Mouse (Mus musculus): ENCODE data around the gene Pdzk1. TPM values are rescaled to one million over a fixed set of nuclear protein-coding genes. Genes with fewer than 3 reads are reported as not detected.
A peak's percentile ranks its signal among the peaks of the same experiment; 100 is the strongest.

The Pdzk1 gene
- polyA plus RNA-seq, 1 experiment, result 414 TPM

DNA sequence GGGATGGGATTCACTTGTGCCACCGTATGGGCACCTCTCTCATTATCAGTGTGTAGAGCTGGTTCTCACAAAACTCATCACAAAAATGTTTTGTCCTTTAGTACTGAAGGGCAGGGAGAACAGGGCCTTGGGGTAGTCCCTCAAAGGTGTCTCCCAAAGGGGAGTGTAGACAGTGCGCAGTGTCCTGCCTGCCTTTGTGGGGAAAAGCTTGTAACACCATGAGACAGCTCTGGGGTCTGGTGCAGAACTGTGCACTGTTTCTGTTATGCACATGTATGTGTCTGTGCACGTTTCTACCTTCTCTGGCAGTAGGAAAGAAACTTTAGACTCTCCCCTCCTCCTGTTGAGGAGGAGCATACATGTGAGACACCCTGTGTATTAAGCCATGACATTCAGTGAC lies 38.8 kb downstream of the Pdzk1 start:
- Histone ChIP-seq H3K27me3 (replicated peaks; ENCODE audit: control insufficient read depth, insufficient read depth, low read length) (no peaks in the 10 kb centered on the region), H3K4me1 (ENCODE audit: control insufficient read depth, insufficient read depth, low read length) (no peaks in the 10 kb centered on the region), H3K36me3 (ENCODE audit: control insufficient read depth, insufficient read depth, low read length) (peaks cover 6% of the 10 kb centered on the region; the same call in 1 of the 2 replicates), H3K27ac (ENCODE audit: insufficient read depth, low read depth, low read length) (no peak overlapping the region), H3K4me3 (ENCODE audit: insufficient read depth, low read depth, low read length) (no peak overlapping the region)
- DNase-seq, result no peak
- 78% methylated on average over 3 of the region's 3 CpGs for WGBS
- no peak for TF ChIP-seq POLR2A (IDR thresholded peaks at IDR 0.05; ENCODE audit: low read depth, low read length)
- no peak for TF ChIP-seq CTCF (conservative IDR thresholded peaks at IDR 0.05; ENCODE audit: insufficient read depth, insufficient read length, low read depth, low read length)

- no peak for DNase-seq
- WGBS, result 85% methylated on average over 8 of the region's 8 CpGs
These were observed 39.5 kb downstream of the Pdzk1 start for GRCm38 (mm10) chr3:96868566-96868965.

DNA sequence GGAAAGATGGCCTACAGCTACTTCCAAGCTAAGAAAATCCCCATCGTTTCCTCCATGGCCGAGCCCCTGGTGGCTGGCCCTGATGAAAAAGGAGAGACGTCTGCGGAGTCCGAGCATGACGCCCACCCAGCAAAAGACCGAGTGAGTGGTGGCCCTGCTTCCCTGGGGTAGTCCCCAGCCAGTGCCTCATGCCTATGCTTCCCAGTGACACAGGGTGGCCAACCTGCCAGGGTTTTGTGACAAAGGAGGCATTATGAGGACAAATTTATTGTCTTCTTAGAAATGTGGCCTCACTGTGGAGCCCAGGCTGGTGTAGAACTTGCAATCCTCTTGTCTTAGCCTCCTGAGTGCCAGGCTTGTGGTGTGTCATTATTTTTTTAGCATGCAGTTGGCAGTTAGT lies 40.0 kb downstream of the Pdzk1 start:
- no peak for DNase-seq
- no peak overlapping the region for H3K4me3 ChIP-seq (ENCODE audit: insufficient read depth, low read depth, low read length)
- H3K27ac ChIP-seq (ENCODE audit: insufficient read depth, low read depth, low read length), result no peak overlapping the region
- TF ChIP-seq CTCF (conservative IDR thresholded peaks at IDR 0.05; ENCODE audit: insufficient read depth, insufficient read length, low read depth, low read length), result no peak
- H3K27me3 ChIP-seq (replicated peaks; ENCODE audit: control insufficient read depth, insufficient read depth, low read length), result no peaks in the 10 kb centered on the region
- 90% methylated on average over 7 of the region's 7 CpGs for WGBS
- H3K36me3 ChIP-seq (ENCODE audit: control insufficient read depth, insufficient read depth, low read length), result peaks cover 9% of the 10 kb centered on the region; the same call in 1 of the 2 replicates
- no peaks in the 10 kb centered on the region for H3K4me1 ChIP-seq (ENCODE audit: control insufficient read depth, insufficient read depth, low read length)

More at GRCm38 (mm10) chr3:96868566-96868965, 39.5 kb downstream of the Pdzk1 start:
- Histone ChIP-seq H3K36me3 (ENCODE audit: control insufficient read depth, insufficient read depth, low read length) (peaks cover 9% of the 10 kb centered on the region; the same call in 1 of the 2 replicates), H3K4me1 (ENCODE audit: control insufficient read depth, insufficient read depth, low read length) (no peaks in the 10 kb centered on the region), H3K27me3 (replicated peaks; ENCODE audit: control insufficient read depth, insufficient read depth, low read length) (no peaks in the 10 kb centered on the region), H3K27ac (ENCODE audit: insufficient read depth, low read depth, low read length) (no peak overlapping the region), H3K4me3 (ENCODE audit: insufficient read depth, low read depth, low read length) (no peak overlapping the region)
- TF ChIP-seq CTCF (conservative IDR thresholded peaks at IDR 0.05; ENCODE audit: insufficient read depth, insufficient read length, low read depth, low read length), result no peak
- TF ChIP-seq POLR2A (IDR thresholded peaks at IDR 0.05; ENCODE audit: low read depth, low read length), result no peak

DNA sequence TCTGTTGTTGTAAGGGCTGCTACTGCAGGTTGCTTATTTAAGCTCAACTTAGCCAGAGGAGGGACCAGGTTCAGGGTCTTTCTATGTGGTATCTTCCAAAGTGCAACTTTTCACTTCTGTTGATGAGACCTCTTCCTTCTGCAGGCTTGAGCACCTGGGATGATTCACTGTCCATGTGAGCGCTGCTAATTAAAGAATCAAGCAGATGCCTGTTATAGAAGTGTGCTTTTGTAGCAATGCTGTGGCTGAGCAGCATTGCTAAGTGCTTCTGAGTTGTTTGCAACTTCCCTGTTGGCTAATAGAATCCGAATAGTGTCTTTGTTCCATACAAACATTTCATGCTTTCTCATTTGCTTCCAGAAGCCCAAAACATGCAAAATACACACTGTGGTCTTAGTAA lies 41.2 kb downstream of the Pdzk1 start:
- DNase-seq, result no peak
- no peaks in the 10 kb centered on the region for H3K27me3 ChIP-seq (replicated peaks; ENCODE audit: control insufficient read depth, insufficient read depth, low read length)
- H3K27ac ChIP-seq (ENCODE audit: insufficient read depth, low read depth, low read length), result no peak overlapping the region
- H3K4me1 ChIP-seq (ENCODE audit: control insufficient read depth, insufficient read depth, low read length), result no peaks in the 10 kb centered on the region; the same call in 1 of the 2 replicates
- no peak for TF ChIP-seq CTCF (conservative IDR thresholded peaks at IDR 0.05; ENCODE audit: insufficient read depth, insufficient read length, low read depth, low read length)
- TF ChIP-seq POLR2A (IDR thresholded peaks at IDR 0.05; ENCODE audit: low read depth, low read length), result no peak
- WGBS, result 94% methylated on average over 2 of the region's 2 CpGs
- H3K36me3 ChIP-seq (ENCODE audit: control insufficient read depth, insufficient read depth, low read length), result peaks cover 9% of the 10 kb centered on the region; the same call in 1 of the 2 replicates
- H3K4me3 ChIP-seq (ENCODE audit: insufficient read depth, low read depth, low read length), result no peak overlapping the region

GRCm38 (mm10) chr3:96871070-96871469 lies 42.0 kb downstream of the Pdzk1 start:
- Histone ChIP-seq H3K27ac (ENCODE audit: insufficient read depth, low read depth, low read length) (no peak overlapping the region), H3K4me1 (ENCODE audit: control insufficient read depth, insufficient read depth, low read length) (peaks cover 5% of the 10 kb centered on the region; the same call in 1 of the 2 replicates), H3K36me3 (ENCODE audit: control insufficient read depth, insufficient read depth, low read length) (peaks cover 9% of the 10 kb centered on the region; the same call in 1 of the 2 replicates), H3K27me3 (replicated peaks; ENCODE audit: control insufficient read depth, insufficient read depth, low read length) (no peaks in the 10 kb centered on the region), H3K4me3 (ENCODE audit: insufficient read depth, low read depth, low read length) (no peak overlapping the region)
- no peak for DNase-seq
- no peak for TF ChIP-seq POLR2A (IDR thresholded peaks at IDR 0.05; ENCODE audit: low read depth, low read length)
- TF ChIP-seq CTCF (conservative IDR thresholded peaks at IDR 0.05; ENCODE audit: insufficient read depth, insufficient read length, low read depth, low read length), result no peak
- 79% methylated on average over 8 of the region's 8 CpGs for WGBS

DNA sequence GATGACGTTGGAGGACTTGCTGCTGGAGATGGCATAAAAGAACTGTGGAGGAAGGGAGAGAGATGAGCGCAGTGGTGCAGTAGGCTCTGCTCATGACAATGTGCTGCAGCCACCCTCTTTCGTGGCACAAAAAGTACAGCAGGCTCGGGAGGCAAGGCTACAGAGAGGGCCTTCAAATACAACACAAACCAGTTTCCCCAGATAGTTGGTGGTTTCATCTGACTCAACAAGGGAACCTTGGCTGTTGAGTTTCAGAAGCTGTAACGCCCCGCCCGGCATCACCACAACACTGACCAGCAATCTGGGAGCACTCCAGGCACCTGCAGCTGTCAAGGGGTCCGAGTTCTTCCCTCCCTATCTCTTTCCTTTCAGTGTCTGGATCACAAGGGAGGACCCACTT lies 43.4 kb downstream of the Pdzk1 start:
- no peak for TF ChIP-seq CTCF (conservative IDR thresholded peaks at IDR 0.05; ENCODE audit: insufficient read depth, insufficient read length, low read depth, low read length)
- TF ChIP-seq POLR2A (IDR thresholded peaks at IDR 0.05; ENCODE audit: low read depth, low read length), result no peak
- Histone ChIP-seq H3K27ac (ENCODE audit: insufficient read depth, low read depth, low read length) (no peak overlapping the region), H3K4me3 (ENCODE audit: insufficient read depth, low read depth, low read length) (no peak overlapping the region), H3K36me3 (ENCODE audit: control insufficient read depth, insufficient read depth, low read length) (peaks cover 9% of the 10 kb centered on the region; the same call in 1 of the 2 replicates), H3K4me1 (ENCODE audit: control insufficient read depth, insufficient read depth, low read length) (peaks cover 5% of the 10 kb centered on the region; the same call in 1 of the 2 replicates), H3K27me3 (replicated peaks; ENCODE audit: control insufficient read depth, insufficient read depth, low read length) (no peaks in the 10 kb centered on the region)
- WGBS, result 89% methylated on average over 8 of the region's 8 CpGs
- DNase-seq, result no peak

DNA sequence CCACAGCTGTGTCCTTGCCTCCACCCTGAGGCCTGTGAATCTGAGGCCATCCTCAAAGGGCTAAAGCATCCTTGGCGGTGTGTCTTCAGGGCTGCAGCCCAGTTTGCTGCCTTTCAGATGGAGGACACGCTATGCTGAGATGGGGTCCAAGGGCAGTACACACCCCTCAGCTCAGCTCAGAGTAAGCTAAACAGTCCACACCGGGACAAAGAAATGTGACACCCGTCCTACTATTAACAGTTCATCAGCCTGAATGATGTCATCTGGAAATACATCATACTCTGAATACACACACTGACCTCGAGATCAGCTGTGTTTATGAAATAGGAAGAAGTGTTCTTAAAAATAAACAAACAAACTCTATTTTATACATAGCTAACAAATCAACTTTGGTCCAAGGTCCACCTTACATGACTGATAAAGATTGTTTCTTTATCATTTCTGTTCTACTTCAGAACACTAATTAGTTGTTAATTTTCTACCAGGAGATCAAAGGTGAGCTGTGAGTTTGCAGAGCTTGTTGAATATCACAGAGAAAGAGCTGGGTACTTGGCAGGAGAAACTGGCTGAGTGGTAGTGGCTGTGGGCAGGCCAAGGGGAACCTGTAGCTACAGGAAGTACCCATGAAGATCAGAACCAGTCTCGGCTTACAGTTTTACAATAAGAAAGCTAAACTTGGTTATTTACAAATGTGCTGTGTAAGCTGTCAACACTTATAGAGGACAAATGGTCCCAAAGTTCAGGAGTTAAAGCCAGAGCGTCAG lies 45.9 kb downstream of the Pdzk1 start:
- H3K4me3 ChIP-seq (ENCODE audit: insufficient read depth, low read depth, low read length), result no peak overlapping the region
- WGBS, result 46% methylated on average over 7 of the region's 7 CpGs
- peak; percentile 6 for TF ChIP-seq POLR2A (IDR thresholded peaks at IDR 0.05; ENCODE audit: low read depth, low read length)
- no peak for TF ChIP-seq CTCF (conservative IDR thresholded peaks at IDR 0.05; ENCODE audit: insufficient read depth, insufficient read length, low read depth, low read length)
- no peak overlapping the region for H3K27ac ChIP-seq (ENCODE audit: insufficient read depth, low read depth, low read length)
- DNase-seq, result peak; percentile 81
- no peaks in the 10 kb centered on the region for H3K27me3 ChIP-seq (replicated peaks; ENCODE audit: control insufficient read depth, insufficient read depth, low read length)
- peaks cover 8% of the 10 kb centered on the region; the same call in 1 of the 2 replicates for H3K36me3 ChIP-seq (ENCODE audit: control insufficient read depth, insufficient read depth, low read length)
- H3K4me1 ChIP-seq (ENCODE audit: control insufficient read depth, insufficient read depth, low read length), result peaks cover 5% of the 10 kb centered on the region; the same call in 1 of the 2 replicates

Measured in kidney, adult 2 months (tissue).